Mouse (Mus musculus) kidney, embryonic 16.5 days (tissue): Measurements from ENCODE around the gene 1700021F05Rik. TPM values are rescaled to one million over a fixed set of nuclear protein-coding genes. Genes with fewer than 3 reads are reported as not detected.

Experiments
- ATAC-seq: fragments of 200-750 bp; cut with Nextera tagmentation; 2 replicates; pipeline ENCODE4 v1.8.0; 2017; ENCODE audit warnings: moderate TSS enrichment; ENCODE audit not compliant: low FRiP score, low TSS enrichment
- H3K27ac ChIP-seq: fragments of 300-500 bp; sonication (generic); 2 replicates; pipeline ENCODE4 v1.5.1; 2014; ENCODE audit warnings: low read length
- H3K27me3 ChIP-seq: fragments of 300-500 bp; sonication (generic); 2 replicates; pipeline ENCODE4 v1.6.1; 2014; ENCODE audit warnings: low read length, control low read depth, mixed read lengths; ENCODE audit not compliant: insufficient read depth
- H3K36me3 ChIP-seq: fragments of 300-500 bp; sonication (generic); 2 replicates; pipeline ENCODE4 v1.6.1; 2014; ENCODE audit warnings: low read length, control low read depth, mixed read lengths; ENCODE audit not compliant: insufficient read depth
- H3K4me1 ChIP-seq: fragments of 300-500 bp; sonication (generic); 2 replicates; pipeline ENCODE4 v1.6.1; 2014; ENCODE audit warnings: low read length, control low read depth, mixed read lengths; ENCODE audit not compliant: insufficient read depth
- H3K4me2 ChIP-seq: fragments of 300-500 bp; sonication (generic); replicated peaks from 2 replicates; pipeline ENCODE4 v1.6.1; 2014; ENCODE audit warnings: low read depth, low read length
- H3K4me3 ChIP-seq: fragments of 300-500 bp; sonication (generic); 2 replicates; pipeline ENCODE4 v1.5.1; 2014; ENCODE audit warnings: mild to moderate bottlenecking, low read length
- H3K9ac ChIP-seq: fragments of 300-500 bp; sonication (generic); replicated peaks from 2 replicates; pipeline ENCODE4 v1.6.1; 2014; ENCODE audit warnings: low read length
- H3K9me3 ChIP-seq: fragments of 300-500 bp; sonication (generic); 2 replicates; pipeline ENCODE4 v1.6.1; 2016; ENCODE audit warnings: low read length, control low read depth
- WGBS: fragments of 180-500 bp; shearing (Covaris S2); extraction: QIAGEN DNeasy Blood & Tissue Kit; methylation state at CpG from one replicate; pipeline ENCODE4 v1.1.7; 2014; 5-methylcytosine and 5-hydroxymethylcytosine counted together
- polyA plus RNA-seq: library from polyadenylated mRNA; unstranded; fragments of >200 nt; fragmentation: Nextera tagmentation; extraction: Ambion mirVana; gene quantifications from 2 replicates; pipeline ENCODE4 v1.2.1, GENCODE M21; 2015

Gene 1700021F05Rik
- polyA plus RNA-seq, 1 experiment from 2014 or later = 78.4 TPM

- H3K4me3 ChIP-seq = peak overlapping the region; percentile 92
- WGBS = 12% methylated on average over 19 of the region's 19 CpGs
Observed at GRCm38 (mm10) chr10:43577299-43577996, 36.7 kb upstream of the 1700021F05Rik start.

DNA sequence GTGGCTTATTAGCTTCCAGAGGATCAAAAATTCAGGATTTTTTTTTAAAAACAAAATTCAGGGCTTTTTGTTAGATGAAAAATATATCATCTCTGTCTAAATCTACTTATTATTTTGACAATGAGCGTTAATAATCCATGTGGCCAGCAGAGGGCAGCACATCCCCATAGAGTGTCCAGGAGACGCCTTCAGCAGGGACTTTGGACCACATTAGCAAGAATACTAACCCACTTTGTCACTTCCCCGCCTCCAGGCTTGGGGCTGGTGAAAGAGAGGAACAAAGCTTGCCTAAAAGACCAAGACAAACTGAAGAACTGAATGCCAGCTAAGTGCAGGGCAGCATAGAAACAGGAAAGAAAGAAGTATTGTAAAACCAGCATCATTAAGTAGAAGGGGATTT is 34.2 kb upstream of the 1700021F05Rik start:
- Histone ChIP-seq H3K9me3 (peaks cover 14% of the 10 kb centered on the region), H3K4me1 (peaks cover 10% of the 10 kb centered on the region), H3K4me3 (no peak overlapping the region), H3K9ac (no peak overlapping the region), H3K36me3 (no peaks in the 10 kb centered on the region), H3K27ac (no peak overlapping the region), H3K27me3 (no peaks in the 10 kb centered on the region), H3K4me2 (no peak overlapping the region)
- no peak for ATAC-seq
- WGBS = 0% methylated on average over 3 of the region's 3 CpGs

More at GRCm38 (mm10) chr10:43577299-43577996, 36.7 kb upstream of the 1700021F05Rik start:
- Histone ChIP-seq H3K9me3 (peaks cover under 1% of the 10 kb centered on the region; the same call in 1 of the 2 replicates), H3K36me3 (peaks cover 6% of the 10 kb centered on the region), H3K27ac (peak overlapping the region; percentile 100), H3K4me2 (peak overlapping the region; percentile 91), H3K4me1 (peaks cover 17% of the 10 kb centered on the region), H3K9ac (peak overlapping the region; percentile 50), H3K27me3 (no peaks in the 10 kb centered on the region)
- peak; percentile 23; the same call in 1 of the 2 replicates for ATAC-seq

GRCm38 (mm10) chr10:43574352-43574751 is 33.6 kb upstream of the 1700021F05Rik start:
- Histone ChIP-seq H3K4me2 (no peak overlapping the region), H3K9ac (no peak overlapping the region), H3K27ac (no peak overlapping the region), H3K27me3 (no peaks in the 10 kb centered on the region), H3K4me1 (peaks cover 10% of the 10 kb centered on the region), H3K36me3 (no peaks in the 10 kb centered on the region), H3K9me3 (peaks cover 14% of the 10 kb centered on the region), H3K4me3 (no peak overlapping the region)
- 89% methylated on average over 2 of the region's 2 CpGs for WGBS
- ATAC-seq = no peak

DNA sequence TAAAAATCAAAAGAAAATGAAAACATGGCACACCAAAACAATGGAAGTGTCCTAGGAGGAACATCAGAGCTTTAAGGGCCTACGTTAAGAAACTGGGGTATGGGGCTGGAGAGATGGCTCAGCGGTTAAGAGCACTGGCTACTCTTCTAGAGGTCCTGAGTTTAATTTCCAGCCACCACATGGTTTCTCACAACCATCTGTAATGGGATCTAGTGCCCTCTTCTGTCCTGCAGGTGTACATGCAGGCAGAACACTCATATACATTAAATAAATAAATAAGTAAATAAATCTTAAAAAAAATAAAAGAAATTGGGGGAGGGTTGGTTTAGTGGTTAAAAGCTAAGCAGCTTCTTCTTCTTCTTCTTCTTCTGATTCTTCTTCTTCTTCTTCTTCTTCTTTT is 20.5 kb upstream of the 1700021F05Rik start:
- Histone ChIP-seq H3K9ac (no peak overlapping the region), H3K27me3 (no peaks in the 10 kb centered on the region), H3K27ac (no peak overlapping the region), H3K36me3 (no peaks in the 10 kb centered on the region), H3K9me3 (no peaks in the 10 kb centered on the region; the same call in 1 of the 2 replicates), H3K4me3 (no peak overlapping the region), H3K4me1 (0 out of 2 replicates have a peak, but pooled peaks cover 4% of the 10 kb centered on the region), H3K4me2 (no peak overlapping the region)
- ATAC-seq = no peak
- 96% methylated on average over 2 of the region's 2 CpGs for WGBS

DNA sequence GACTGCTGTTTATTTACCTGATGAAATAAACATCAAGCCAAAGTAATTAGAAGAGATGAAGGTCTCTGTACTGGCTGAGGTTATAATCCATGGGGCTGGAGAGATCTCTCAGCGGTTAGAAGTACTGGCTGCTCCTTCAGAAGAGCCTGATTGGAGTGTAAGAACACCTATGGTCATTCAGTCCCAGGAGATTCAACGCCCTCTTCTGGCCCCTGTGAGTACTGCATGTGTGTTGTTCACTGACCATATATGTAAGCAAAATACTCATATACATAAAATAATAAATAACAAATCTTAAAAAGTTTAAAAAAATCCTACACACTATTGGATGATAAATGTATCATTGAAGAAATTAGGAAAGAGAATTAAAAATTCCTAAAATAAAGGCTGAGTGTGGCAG is 20.0 kb upstream of the 1700021F05Rik start:
- no peak overlapping the region for H3K4me3 ChIP-seq
- 41% methylated on average over 2 of the region's 2 CpGs for WGBS
- no peak overlapping the region for H3K4me2 ChIP-seq
- H3K9me3 ChIP-seq = no peaks in the 10 kb centered on the region; the same call in 1 of the 2 replicates
- H3K4me1 ChIP-seq = 0 out of 2 replicates have a peak, but pooled peaks cover 4% of the 10 kb centered on the region
- no peak for ATAC-seq
- H3K9ac ChIP-seq = no peak overlapping the region
- H3K27ac ChIP-seq = no peak overlapping the region
- no peaks in the 10 kb centered on the region for H3K36me3 ChIP-seq
- H3K27me3 ChIP-seq = no peaks in the 10 kb centered on the region

- H3K27ac ChIP-seq = no peak overlapping the region
- H3K9me3 ChIP-seq = no peaks in the 10 kb centered on the region; the same call in 1 of the 2 replicates
- no peak overlapping the region for H3K4me2 ChIP-seq
- 0 out of 2 replicates have a peak, but pooled peaks cover 4% of the 10 kb centered on the region for H3K4me1 ChIP-seq
- no peaks in the 10 kb centered on the region for H3K36me3 ChIP-seq
- H3K27me3 ChIP-seq = no peaks in the 10 kb centered on the region
- 67% methylated on average over 11 of the region's 11 CpGs for WGBS
- no peak overlapping the region for H3K4me3 ChIP-seq
- no peak overlapping the region for H3K9ac ChIP-seq
- ATAC-seq = no peak
Observed at GRCm38 (mm10) chr10:43559313-43559712, 18.5 kb upstream of the 1700021F05Rik start.

DNA sequence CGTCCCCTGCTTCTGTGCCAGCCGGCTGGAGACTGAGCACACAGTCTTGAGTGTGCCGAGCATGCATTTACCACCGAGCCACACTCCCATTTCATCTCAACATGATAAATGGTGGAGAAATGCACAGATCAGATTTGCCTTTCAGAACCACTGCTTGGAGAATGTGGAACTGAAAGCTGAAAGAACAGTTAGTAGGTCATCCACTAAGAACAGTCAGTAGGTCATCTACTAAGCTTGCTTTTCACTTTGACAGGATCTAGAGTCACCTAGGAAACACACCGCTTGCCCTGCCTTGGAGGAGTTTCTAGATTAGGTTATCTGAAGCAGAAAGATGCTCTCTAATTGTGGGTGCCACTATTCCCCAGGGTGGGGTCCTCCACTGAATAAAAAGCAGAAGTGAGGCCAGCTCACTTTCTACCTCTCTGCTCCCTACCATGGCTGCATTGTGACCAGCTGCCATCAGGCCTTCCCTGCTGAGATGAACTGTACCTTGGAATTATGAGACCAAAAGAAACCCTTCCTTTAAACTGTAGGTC is 16.9 kb upstream of the 1700021F05Rik start:
- Histone ChIP-seq H3K27ac (no peak overlapping the region), H3K4me3 (no peak overlapping the region), H3K9ac (no peak overlapping the region), H3K36me3 (no peaks in the 10 kb centered on the region), H3K4me2 (no peak overlapping the region), H3K27me3 (no peaks in the 10 kb centered on the region), H3K9me3 (0 out of 2 replicates have a peak, but pooled peaks cover 3% of the 10 kb centered on the region), H3K4me1 (0 out of 2 replicates have a peak, but pooled peaks cover 4% of the 10 kb centered on the region)
- no peak for ATAC-seq
- WGBS = 85% methylated on average over 5 of the region's 5 CpGs

DNA sequence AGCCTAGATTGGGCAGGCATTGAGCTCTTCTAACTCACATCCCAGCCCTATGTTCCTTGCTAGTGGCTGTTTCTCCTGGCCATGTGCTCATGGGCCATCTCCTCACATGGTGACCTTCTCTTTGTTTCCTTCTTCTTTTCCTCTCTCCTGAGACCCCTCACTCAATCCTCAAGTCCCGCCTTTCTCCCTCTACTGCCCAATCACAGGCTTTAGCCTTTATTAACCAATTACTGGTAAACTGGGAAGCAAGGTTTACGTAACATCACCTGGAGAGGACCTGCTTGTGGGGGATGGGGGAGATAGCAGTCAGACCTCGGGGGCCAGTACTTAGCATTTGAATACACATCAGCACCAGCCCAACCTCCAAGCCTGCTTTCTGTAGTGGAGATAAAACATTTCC is 10.6 kb upstream of the 1700021F05Rik start:
- H3K4me1 ChIP-seq = no peaks in the 10 kb centered on the region
- H3K9me3 ChIP-seq = 0 out of 2 replicates have a peak, but pooled peaks cover 3% of the 10 kb centered on the region
- 38% methylated on average over 3 of the region's 3 CpGs for WGBS
- H3K27me3 ChIP-seq = no peaks in the 10 kb centered on the region
- ATAC-seq = no peak
- no peak overlapping the region for H3K9ac ChIP-seq
- H3K4me2 ChIP-seq = no peak overlapping the region
- no peaks in the 10 kb centered on the region for H3K36me3 ChIP-seq
- no peak overlapping the region for H3K4me3 ChIP-seq
- H3K27ac ChIP-seq = no peak overlapping the region

- no peak for ATAC-seq
- no peaks in the 10 kb centered on the region for H3K36me3 ChIP-seq
- H3K4me2 ChIP-seq = no peak overlapping the region
- WGBS = 16% methylated on average over 3 of the region's 3 CpGs
- 0 out of 2 replicates have a peak overlapping the region, but pooled peaks have one; percentile 18 for H3K27ac ChIP-seq
- no peak overlapping the region for H3K4me3 ChIP-seq
- H3K9ac ChIP-seq = no peak overlapping the region
- H3K27me3 ChIP-seq = no peaks in the 10 kb centered on the region
- 0 out of 2 replicates have a peak, but pooled peaks cover 3% of the 10 kb centered on the region for H3K9me3 ChIP-seq
- no peaks in the 10 kb centered on the region for H3K4me1 ChIP-seq
Observed at GRCm38 (mm10) chr10:43550923-43551322, 10.1 kb upstream of the 1700021F05Rik start.

- 73% methylated on average over 5 of the region's 5 CpGs for WGBS
- H3K27me3 ChIP-seq = no peaks in the 10 kb centered on the region
- H3K36me3 ChIP-seq = no peaks in the 10 kb centered on the region
- ATAC-seq = no peak
- H3K27ac ChIP-seq = no peak overlapping the region
- no peak overlapping the region for H3K4me2 ChIP-seq
- H3K9me3 ChIP-seq = 0 out of 2 replicates have a peak, but pooled peaks cover 3% of the 10 kb centered on the region
- H3K4me3 ChIP-seq = no peak overlapping the region
- no peak overlapping the region for H3K9ac ChIP-seq
- no peaks in the 10 kb centered on the region for H3K4me1 ChIP-seq
Observed at GRCm38 (mm10) chr10:43549411-43549810, 8.6 kb upstream of the 1700021F05Rik start.
